Mouse (Mus musculus) bone marrow, adult 2 months (tissue): ENCODE results near the gene Bcat2. TPM values are rescaled to one million over a fixed set of nuclear protein-coding genes. Genes with fewer than 3 reads are reported as not detected.

Experiments used
- H3K27ac ChIP-seq: fragments of 200-500 bp; 2 replicates; pipeline ENCODE4 v1.5.1; 2012; ENCODE audit warnings: low read depth, mild to moderate bottlenecking, control low read depth, inconsistent platforms, low read length; ENCODE audit not compliant: control insufficient read depth, poor library complexity, insufficient read depth
- H3K4me1 ChIP-seq: fragments of 200-500 bp; 2 replicates; pipeline ENCODE4 v1.6.1; 2011; ENCODE audit warnings: low read length; ENCODE audit not compliant: control insufficient read depth, insufficient read depth
- H3K4me3 ChIP-seq: fragments of 200-500 bp; replicated peaks from 2 replicates; pipeline ENCODE3; 2011; ENCODE audit warnings: mild to moderate bottlenecking, low read depth, low read length, control low read depth; ENCODE audit not compliant: control insufficient read depth
- CTCF ChIP-seq: fragments of 200-500 bp; IDR thresholded peaks from 2 replicates; pipeline ENCODE4 v1.5.1; 2011; ENCODE audit warnings: low read length, control low read depth; ENCODE audit not compliant: control insufficient read depth, insufficient read depth
- POLR2A ChIP-seq: fragments of 200-500 bp; IDR thresholded peaks from 2 replicates; pipeline ENCODE4 v1.6.1; 2011; ENCODE audit warnings: low read depth, mild to moderate bottlenecking, control low read depth, low read length, borderline replicate concordance; ENCODE audit not compliant: control insufficient read depth
- WGBS: fragments of 180-500 bp; shearing (Covaris S2); methylation state at CpG from one replicate; pipeline ENCODE4 v1.1.7; 2018; 5-methylcytosine and 5-hydroxymethylcytosine counted together
- polyA plus RNA-seq: library from polyadenylated mRNA; stranded (reverse); fragments of >200 nt; gene quantifications from 2 replicates; pipeline ENCODE4 v1.2.4, GENCODE M21; 2011; ENCODE audit warnings: low replicate concordance; ENCODE audit not compliant: missing spikeins, insufficient read depth, insufficient read length

The Bcat2 gene
- polyA plus RNA-seq = 35.7 and 58.4 TPM in 2 replicates

GRCm38 (mm10) chr7:45570103-45570741 is at the start of gene Bcat2:
Bcat2 (plus strand) TSS chr7:45570153.
- TF ChIP-seq POLR2A (peak; percentile 75), CTCF (no peak)
- H3K4me3 ChIP-seq = peak within 1 kb of the TSS; percentile 70
- WGBS = 1% methylated on average over 42 of the region's 42 CpGs
- H3K27ac ChIP-seq = peak within 1 kb of the TSS; percentile 58
- H3K4me1 ChIP-seq = peaks cover 5% of the 10 kb centered on the region; the same call in 1 of the 2 replicates

- H3K4me1 ChIP-seq = peaks cover 1% of the 10 kb centered on the region; the same call in 1 of the 2 replicates
- no peak overlapping the region for H3K27ac ChIP-seq
- no peak for TF ChIP-seq POLR2A
- no peak for TF ChIP-seq CTCF
- 88% methylated on average over 7 of the region's 7 CpGs for WGBS
- H3K4me3 ChIP-seq = no peak overlapping the region
These were observed 49.3 kb upstream of the Bcat2 start for GRCm38 (mm10) chr7:45520605-45521004.

GRCm38 (mm10) chr7:45521728-45522184 is 48.2 kb upstream of the Bcat2 start:
- Histone ChIP-seq H3K4me3 (peak overlapping the region; percentile 83), H3K27ac (peak overlapping the region; percentile 81), H3K4me1 (peaks cover 1% of the 10 kb centered on the region; the same call in 1 of the 2 replicates)
- TF ChIP-seq CTCF = peak; percentile 16; the same call in 1 of the 2 replicates
- 0 out of 2 replicates have a peak, but pooled peaks have one; percentile 27 for TF ChIP-seq POLR2A
- under 1% methylated on average over 28 of the region's 28 CpGs for whole genome bisulfite sequencing

- Histone ChIP-seq H3K4me3 (peak overlapping the region; percentile 83), H3K27ac (0 out of 2 replicates have a peak overlapping the region, but pooled peaks have one; percentile 13), H3K4me1 (peaks cover 1% of the 10 kb centered on the region; the same call in 1 of the 2 replicates)
- TF ChIP-seq POLR2A = no peak
- TF ChIP-seq CTCF = no peak
- 59% methylated on average over 16 of the region's 16 CpGs for WGBS
These were observed 47.7 kb upstream of the Bcat2 start for GRCm38 (mm10) chr7:45522194-45522752.

- peak overlapping the region; percentile 89 for H3K4me3 ChIP-seq
- peak; percentile 27; the same call in 1 of the 2 replicates for TF ChIP-seq POLR2A
- no peak for TF ChIP-seq CTCF
- H3K4me1 ChIP-seq = peaks cover 1% of the 10 kb centered on the region; the same call in 1 of the 2 replicates
- 78% methylated on average over 18 of the region's 18 CpGs for WGBS
- H3K27ac ChIP-seq = peak overlapping the region; percentile 74
These were observed 46.8 kb upstream of the Bcat2 start for GRCm38 (mm10) chr7:45522957-45523676.

GRCm38 (mm10) chr7:45523678-45524170 is 46.2 kb upstream of the Bcat2 start:
- H3K4me3 ChIP-seq = peak overlapping the region; percentile 80
- peak overlapping the region; percentile 74 for H3K27ac ChIP-seq
- TF ChIP-seq POLR2A (no peak), CTCF (no peak)
- H3K4me1 ChIP-seq = peaks cover 1% of the 10 kb centered on the region; the same call in 1 of the 2 replicates
- 74% methylated on average over 13 of the region's 13 CpGs for WGBS

GRCm38 (mm10) chr7:45524841-45525621 is 44.9 kb upstream of the Bcat2 start:
- H3K27ac ChIP-seq = peak overlapping the region; percentile 98
- peak overlapping the region; percentile 92 for H3K4me3 ChIP-seq
- TF ChIP-seq POLR2A (peak; percentile 72), CTCF (no peak)
- whole genome bisulfite sequencing = 10% methylated on average over 12 of the region's 12 CpGs
- H3K4me1 ChIP-seq = peaks cover 1% of the 10 kb centered on the region
